Mouse (Mus musculus) heart, embryonic 10.5 days (tissue): ENCODE data around the gene Adora3. TPM values are rescaled to one million over a fixed set of nuclear protein-coding genes. Genes with fewer than 3 reads are reported as not detected.
A peak's percentile ranks its signal among the peaks of the same experiment; 100 is the strongest.

Experiments
- DNase-seq: peaks from one replicate; pipeline ENCODE4 v3.0.0-alpha.2; 2017; ENCODE audit warnings: low spot score
- H3K27ac ChIP-seq: fragments of 300-500 bp; sonication (generic); 2 replicates; pipeline ENCODE4 v1.5.1; 2016; ENCODE audit warnings: mild to moderate bottlenecking
- H3K27me3 ChIP-seq: fragments of 300-500 bp; sonication (generic); 2 replicates; pipeline ENCODE4 v1.6.1; 2016; ENCODE audit warnings: mild to moderate bottlenecking; ENCODE audit not compliant: poor library complexity, insufficient read depth, severe bottlenecking
- H3K36me3 ChIP-seq: fragments of 300-500 bp; sonication (generic); 2 replicates; pipeline ENCODE4 v1.6.1; 2016; ENCODE audit warnings: mild to moderate bottlenecking, moderate library complexity
- H3K4me1 ChIP-seq: fragments of 300-500 bp; sonication (generic); 2 replicates; pipeline ENCODE4 v1.6.1; 2016; ENCODE audit warnings: mild to moderate bottlenecking
- H3K4me3 ChIP-seq: fragments of 300-500 bp; sonication (generic); 2 replicates; pipeline ENCODE4 v1.5.1; 2016; ENCODE audit warnings: mild to moderate bottlenecking, moderate library complexity
- H3K9me3 ChIP-seq: fragments of 300-500 bp; sonication (generic); 2 replicates; pipeline ENCODE4 v1.6.1; 2016; ENCODE audit warnings: mild to moderate bottlenecking, moderate library complexity
- WGBS: fragments of 180-500 bp; shearing (Covaris S2); methylation state at CpG from one replicate; pipeline ENCODE4 v1.1.7; 2016; 5-methylcytosine and 5-hydroxymethylcytosine counted together
- polyA plus RNA-seq: library from polyadenylated mRNA; unstranded; fragments of >200 nt; fragmentation: Nextera tagmentation; extraction: Ambion mirVana; gene quantifications from 2 replicates; pipeline ENCODE4 v1.2.1, GENCODE M21; 2016

Adora3 gene
- polyA plus RNA-seq, result not detected in 2 replicates

- Histone ChIP-seq H3K4me1 (peaks cover 21% of the 10 kb centered on the region), H3K27ac (no peak within 1 kb of the TSS), H3K9me3 (no peaks in the 10 kb centered on the region), H3K27me3 (no peaks in the 10 kb centered on the region), H3K4me3 (no peak within 1 kb of the TSS), H3K36me3 (no peaks in the 10 kb centered on the region)
- no peak for DNase-seq
- WGBS, result 90% methylated on average over 3 of the region's 3 CpGs
Measured at GRCm38 (mm10) chr3:105870558-105870957, at the start of gene Adora3, which contains the start of gene Tmigd3. Adora3 (plus strand) TSS chr3:105870858. Tmigd3 (plus strand) TSS chr3:105870903.

GRCm38 (mm10) chr3:105821504-105821903 is 49.2 kb upstream of the Adora3 start:
- DNase-seq, result no peak
- Histone ChIP-seq H3K4me1 (peaks cover 35% of the 10 kb centered on the region), H3K9me3 (no peaks in the 10 kb centered on the region), H3K27ac (no peak overlapping the region), H3K4me3 (no peak overlapping the region), H3K27me3 (peaks cover 64% of the 10 kb centered on the region), H3K36me3 (no peaks in the 10 kb centered on the region)
- 86% methylated on average over 3 of the region's 3 CpGs for whole genome bisulfite sequencing

DNA sequence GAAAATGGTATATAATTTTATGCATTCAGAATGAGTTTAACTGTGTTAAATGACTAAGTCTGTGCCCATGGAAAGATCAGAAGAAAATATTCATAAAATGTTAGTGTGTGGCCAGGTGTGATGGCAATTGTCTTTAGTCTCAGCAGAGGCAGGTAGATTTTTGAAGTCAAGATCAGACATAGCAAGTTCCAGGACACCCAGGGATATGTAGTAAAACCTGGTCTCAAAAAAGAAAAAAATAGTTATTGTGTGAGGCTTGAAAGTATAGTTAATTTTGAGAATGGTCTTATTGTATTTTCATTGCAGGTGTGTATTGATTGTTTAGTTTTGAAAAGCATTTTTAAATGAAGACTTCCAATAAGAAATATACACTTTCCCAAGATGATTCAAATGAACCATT is 47.0 kb upstream of the Adora3 start:
- H3K36me3 ChIP-seq, result no peaks in the 10 kb centered on the region
- peaks cover 46% of the 10 kb centered on the region for H3K27me3 ChIP-seq
- no peak for DNase-seq
- no peaks in the 10 kb centered on the region for H3K9me3 ChIP-seq
- no peak overlapping the region for H3K27ac ChIP-seq
- peaks cover 24% of the 10 kb centered on the region for H3K4me1 ChIP-seq
- no peak overlapping the region for H3K4me3 ChIP-seq

GRCm38 (mm10) chr3:105824103-105824502 is 46.6 kb upstream of the Adora3 start:
- no peak overlapping the region for H3K4me3 ChIP-seq
- 17% methylated on average over 5 of the region's 5 CpGs for WGBS
- H3K27ac ChIP-seq, result no peak overlapping the region
- no peaks in the 10 kb centered on the region for H3K36me3 ChIP-seq
- peaks cover 41% of the 10 kb centered on the region for H3K27me3 ChIP-seq
- H3K4me1 ChIP-seq, result peaks cover 23% of the 10 kb centered on the region
- no peak for DNase-seq
- no peaks in the 10 kb centered on the region for H3K9me3 ChIP-seq

DNA sequence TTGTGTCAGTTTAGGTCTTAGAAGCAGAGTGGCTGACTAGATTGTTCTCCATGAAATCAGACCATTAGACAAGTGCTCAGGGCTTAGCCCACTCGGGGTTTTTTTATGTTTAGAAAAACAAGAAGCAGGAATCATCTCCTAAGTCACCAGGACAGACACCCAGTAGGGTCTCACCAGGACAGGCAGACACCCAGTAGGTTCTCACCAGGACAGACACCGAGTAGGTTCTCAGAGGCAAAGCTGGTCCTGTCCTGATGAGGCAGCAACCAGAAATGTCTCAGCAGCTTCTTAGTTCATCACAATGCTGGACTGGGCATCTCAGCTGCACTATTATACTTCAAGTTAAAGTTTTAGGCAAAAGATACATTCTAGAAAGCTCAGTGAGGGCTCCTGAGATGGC is 46.0 kb upstream of the Adora3 start:
- no peak for DNase-seq
- Histone ChIP-seq H3K27ac (0 out of 2 replicates have a peak overlapping the region, but pooled peaks have one; percentile 29), H3K4me3 (no peak overlapping the region), H3K27me3 (peaks cover 36% of the 10 kb centered on the region), H3K36me3 (no peaks in the 10 kb centered on the region), H3K9me3 (no peaks in the 10 kb centered on the region), H3K4me1 (peaks cover 23% of the 10 kb centered on the region)
- 31% methylated on average over 2 of the region's 2 CpGs for WGBS

- Histone ChIP-seq H3K36me3 (no peaks in the 10 kb centered on the region), H3K27me3 (peaks cover 27% of the 10 kb centered on the region), H3K9me3 (no peaks in the 10 kb centered on the region), H3K27ac (peak overlapping the region; percentile 52; the same call in 1 of the 2 replicates), H3K4me3 (no peak overlapping the region), H3K4me1 (peaks cover 23% of the 10 kb centered on the region)
- 34% methylated on average over 7 of the region's 7 CpGs for WGBS
- DNase-seq, result peak; percentile 79
Measured at GRCm38 (mm10) chr3:105825501-105826161, 45.0 kb upstream of the Adora3 start.

GRCm38 (mm10) chr3:105831584-105831983 is 39.1 kb upstream of the Adora3 start:
- Histone ChIP-seq H3K4me1 (no peaks in the 10 kb centered on the region), H3K27me3 (peaks cover 7% of the 10 kb centered on the region; the same call in 1 of the 2 replicates), H3K27ac (no peak overlapping the region), H3K36me3 (no peaks in the 10 kb centered on the region), H3K4me3 (no peak overlapping the region), H3K9me3 (no peaks in the 10 kb centered on the region)
- no peak for DNase-seq
- 90% methylated on average over 3 of the region's 3 CpGs for WGBS

- Histone ChIP-seq H3K27me3 (peaks cover 7% of the 10 kb centered on the region; the same call in 1 of the 2 replicates), H3K4me3 (no peak overlapping the region), H3K27ac (no peak overlapping the region), H3K36me3 (no peaks in the 10 kb centered on the region), H3K4me1 (no peaks in the 10 kb centered on the region), H3K9me3 (no peaks in the 10 kb centered on the region)
- no peak for DNase-seq
- WGBS, result 40% methylated on average over 3 of the region's 3 CpGs
Measured at GRCm38 (mm10) chr3:105835875-105836274, 34.8 kb upstream of the Adora3 start.

GRCm38 (mm10) chr3:105836883-105837282 is 33.8 kb upstream of the Adora3 start:
- no peak for DNase-seq
- 72% methylated on average over 3 of the region's 3 CpGs for WGBS
- H3K4me1 ChIP-seq, result no peaks in the 10 kb centered on the region
- no peak overlapping the region for H3K27ac ChIP-seq
- no peaks in the 10 kb centered on the region; the same call in 1 of the 2 replicates for H3K27me3 ChIP-seq
- H3K4me3 ChIP-seq, result no peak overlapping the region
- no peaks in the 10 kb centered on the region for H3K36me3 ChIP-seq
- H3K9me3 ChIP-seq, result no peaks in the 10 kb centered on the region

GRCm38 (mm10) chr3:105838655-105839054 is 32.0 kb upstream of the Adora3 start:
- no peak overlapping the region for H3K4me3 ChIP-seq
- DNase-seq, result no peak
- H3K27ac ChIP-seq, result no peak overlapping the region
- H3K36me3 ChIP-seq, result no peaks in the 10 kb centered on the region
- H3K9me3 ChIP-seq, result no peaks in the 10 kb centered on the region
- H3K27me3 ChIP-seq, result peaks cover 5% of the 10 kb centered on the region
- H3K4me1 ChIP-seq, result no peaks in the 10 kb centered on the region
- 60% methylated on average over 3 of the region's 3 CpGs for WGBS

GRCm38 (mm10) chr3:105839836-105840235 is 30.8 kb upstream of the Adora3 start:
- no peaks in the 10 kb centered on the region for H3K9me3 ChIP-seq
- H3K4me3 ChIP-seq, result no peak overlapping the region
- no peaks in the 10 kb centered on the region for H3K4me1 ChIP-seq
- no peaks in the 10 kb centered on the region for H3K36me3 ChIP-seq
- H3K27ac ChIP-seq, result no peak overlapping the region
- peaks cover 5% of the 10 kb centered on the region for H3K27me3 ChIP-seq
- no peak for DNase-seq
- WGBS, result 86% methylated on average over 4 of the region's 4 CpGs

- H3K4me3 ChIP-seq, result no peak overlapping the region
- no peak overlapping the region for H3K27ac ChIP-seq
- 61% methylated on average over 7 of the region's 7 CpGs for WGBS
- peak; percentile 2 for DNase-seq
- H3K9me3 ChIP-seq, result no peaks in the 10 kb centered on the region
- H3K36me3 ChIP-seq, result no peaks in the 10 kb centered on the region
- H3K4me1 ChIP-seq, result 0 out of 2 replicates have a peak, but pooled peaks cover 2% of the 10 kb centered on the region
- H3K27me3 ChIP-seq, result peaks cover 5% of the 10 kb centered on the region
Measured at GRCm38 (mm10) chr3:105846294-105847069, 24.2 kb upstream of the Adora3 start.

GRCm38 (mm10) chr3:105853781-105854180 is 16.9 kb upstream of the Adora3 start:
- Histone ChIP-seq H3K9me3 (no peaks in the 10 kb centered on the region), H3K4me3 (no peak overlapping the region), H3K36me3 (no peaks in the 10 kb centered on the region), H3K27me3 (peaks cover 9% of the 10 kb centered on the region; the same call in 1 of the 2 replicates), H3K27ac (no peak overlapping the region), H3K4me1 (no peaks in the 10 kb centered on the region)
- 70% methylated on average over 8 of the region's 8 CpGs for WGBS
- DNase-seq, result no peak
